Mouse (Mus musculus): ENCODE measurements at regions not wholly inside any gene's neighbourhood (a gene's known extent, or its start where the extent isn't known, plus 50 kb on each side); places are given as distances from the start of the nearest gene placed in this dataset.
A peak's percentile ranks its signal among the peaks of the same experiment; 100 is the strongest.

GRCm38 (mm10) chr15:62229023-62229422, 1306.2 kb upstream of the A1bg start:
- TF ChIP-seq GATA4 (IDR thresholded peaks at IDR 0.05; ENCODE audit: insufficient replicate concordance, low read length), result no peak

- TF ChIP-seq GATA4 (IDR thresholded peaks at IDR 0.05; ENCODE audit: insufficient replicate concordance, low read length), result no peak
These were observed 1302.0 kb upstream of the A1bg start for GRCm38 (mm10) chr15:62224798-62225197.

- TF ChIP-seq GATA4 (IDR thresholded peaks at IDR 0.05; ENCODE audit: insufficient replicate concordance, low read length), result no peak
These were observed 1301.4 kb upstream of the A1bg start for GRCm38 (mm10) chr15:62224191-62224590.

GRCm38 (mm10) chr15:62223156-62223840, 1300.5 kb upstream of the A1bg start:
- no peak for TF ChIP-seq GATA4 (IDR thresholded peaks at IDR 0.05; ENCODE audit: insufficient replicate concordance, low read length)

- 0 out of 2 replicates have a peak, but pooled peaks have one; percentile 24 for TF ChIP-seq GATA4 (IDR thresholded peaks at IDR 0.05; ENCODE audit: insufficient replicate concordance, low read length)
These were observed 1299.9 kb upstream of the A1bg start for GRCm38 (mm10) chr15:62222731-62223130.

- no peak for TF ChIP-seq GATA4 (IDR thresholded peaks at IDR 0.05; ENCODE audit: insufficient replicate concordance, low read length)
These were observed 1299.4 kb upstream of the A1bg start for GRCm38 (mm10) chr15:62222201-62222600.

GRCm38 (mm10) chr15:62221024-62221819, 1298.4 kb upstream of the A1bg start:
- TF ChIP-seq GATA4 (IDR thresholded peaks at IDR 0.05; ENCODE audit: insufficient replicate concordance, low read length), result no peak

GRCm38 (mm10) chr15:62220620-62221019, 1297.8 kb upstream of the A1bg start:
- no peak for TF ChIP-seq GATA4 (IDR thresholded peaks at IDR 0.05; ENCODE audit: insufficient replicate concordance, low read length)

GRCm38 (mm10) chr15:62219934-62220540, 1297.2 kb upstream of the A1bg start:
- TF ChIP-seq GATA4 (IDR thresholded peaks at IDR 0.05; ENCODE audit: insufficient replicate concordance, low read length), result no peak

- TF ChIP-seq GATA4 (IDR thresholded peaks at IDR 0.05; ENCODE audit: insufficient replicate concordance, low read length), result no peak
These were observed 1295.7 kb upstream of the A1bg start for GRCm38 (mm10) chr15:62218346-62219080.

- no peak for TF ChIP-seq GATA4 (IDR thresholded peaks at IDR 0.05; ENCODE audit: insufficient replicate concordance, low read length)
These were observed 1294.1 kb upstream of the A1bg start for GRCm38 (mm10) chr15:62216688-62217477.

GRCm38 (mm10) chr15:62215616-62216398, 1293.0 kb upstream of the A1bg start:
- no peak for TF ChIP-seq GATA4 (IDR thresholded peaks at IDR 0.05; ENCODE audit: insufficient replicate concordance, low read length)

GRCm38 (mm10) chr15:62214300-62214699, 1291.5 kb upstream of the A1bg start:
- no peak for TF ChIP-seq GATA4 (IDR thresholded peaks at IDR 0.05; ENCODE audit: insufficient replicate concordance, low read length)
